In the genomic region with DNA sequence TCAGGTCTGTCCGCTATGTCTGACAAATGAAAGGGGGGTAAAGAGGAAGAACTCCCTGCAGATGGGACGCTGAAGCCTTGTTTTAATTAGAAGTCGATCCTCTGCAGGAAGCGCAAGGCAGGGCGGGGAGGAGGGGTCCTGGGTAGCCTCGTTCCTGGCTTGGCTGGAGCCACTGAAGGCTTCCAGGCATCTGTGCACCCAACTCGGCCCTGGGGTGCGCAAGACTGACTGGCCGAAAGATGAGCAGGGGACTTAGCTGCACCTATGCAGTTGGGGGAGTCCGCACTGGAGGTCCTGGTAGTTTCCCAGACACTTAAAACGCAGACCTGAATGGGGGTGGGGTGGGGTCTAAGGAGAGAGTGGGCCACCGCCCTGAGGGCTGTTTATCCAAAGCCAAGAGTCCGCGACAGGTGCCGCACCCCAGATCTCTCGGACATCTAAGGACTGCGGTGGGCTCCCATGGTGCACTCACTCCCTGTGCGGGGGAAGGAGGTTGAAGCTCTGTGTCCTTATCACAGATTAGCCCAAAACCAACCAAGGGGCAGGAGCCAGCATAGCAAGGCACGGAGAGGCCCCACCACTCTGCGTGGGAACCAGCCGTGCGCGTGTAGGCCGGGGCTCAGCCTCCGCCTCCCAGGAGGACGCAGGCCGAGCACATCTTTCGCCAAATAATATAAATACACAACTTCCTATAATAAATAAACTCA, we compare ENCODE assay signal across 8 mouse cellular contexts. TPM values are rescaled to one million over a fixed set of nuclear protein-coding genes. Genes with fewer than 3 reads are reported as not detected.
DNase-seq lines count a peak whose midpoint lies in the region; ATAC-seq and TF ChIP-seq lines count a peak whose summit lies in the region.
"Had no signal": no experiment of that assay in that cellular context is flagged by ENCODE, and none has a peak within 500 bp of the region (broad histone marks: within the 10 kb centered on the region; RNA-seq: fewer than 3 reads in every experiment).

No protein-coding gene starts in this region.

- under 1% methylated on average over 28 of the region's 28 CpGs for WGBS in lung, postnatal 0 days
- WGBS in forebrain, embryonic 10.5 days, result under 1% methylated on average over 28 of the region's 28 CpGs
- under 1% methylated on average over 27 of the region's 28 CpGs for WGBS in limb, embryonic 14.5 days
- under 1% methylated on average over 28 of the region's 28 CpGs for WGBS in stomach, embryonic 16.5 days

- peaks cover 6% of the 10 kb centered on the region; the same call in 1 of the 2 replicates for H3K4me1 ChIP-seq in lung, postnatal 0 days (ENCODE audit: insufficient read depth, low read depth, low read length)
- peaks cover 88% of the 10 kb centered on the region for H3K4me1 ChIP-seq in forebrain, embryonic 10.5 days
- H3K4me1 ChIP-seq in limb, embryonic 14.5 days (ENCODE audit: control insufficient read depth, insufficient read depth, low read length), result peaks cover 43% of the 10 kb centered on the region
- H3K4me1 ChIP-seq in stomach, embryonic 16.5 days (ENCODE audit: control insufficient read depth, insufficient read depth, low read length), result peaks cover 30% of the 10 kb centered on the region

- H3K9me3 ChIP-seq in lung, postnatal 0 days (ENCODE audit: low read length), result no peaks in the 10 kb centered on the region
- H3K9me3 ChIP-seq in forebrain, embryonic 10.5 days, result no peaks in the 10 kb centered on the region
- no peaks in the 10 kb centered on the region for H3K9me3 ChIP-seq in limb, embryonic 14.5 days (ENCODE audit: control insufficient read depth, low read length)
- no peaks in the 10 kb centered on the region for H3K9me3 ChIP-seq in stomach, embryonic 16.5 days (replicated peaks; ENCODE audit: control insufficient read depth, low read length)

- H3K27me3 ChIP-seq in lung, postnatal 0 days (replicated peaks; ENCODE audit: insufficient read depth, low read length), result peaks cover 38% of the 10 kb centered on the region
- H3K27me3 ChIP-seq in forebrain, embryonic 10.5 days (ENCODE audit: poor library complexity, severe bottlenecking), result peaks cover 95% of the 10 kb centered on the region
- H3K27me3 ChIP-seq in limb, embryonic 14.5 days (ENCODE audit: control insufficient read depth, insufficient read depth, low read length), result peaks cover 17% of the 10 kb centered on the region; the same call in 1 of the 2 replicates
- H3K27me3 ChIP-seq in stomach, embryonic 16.5 days (ENCODE audit: control insufficient read depth, insufficient read depth, low read length), result peaks cover 47% of the 10 kb centered on the region

- DNase-seq in lung, postnatal 0 days (ENCODE audit: low spot score), result no peak
- DNase-seq in lung, postnatal 14 days, result no peak
- DNase-seq in forebrain, embryonic 10.5 days (ENCODE audit: extremely low spot score, low spot score), result peak; percentile 58
- DNase-seq in limb, embryonic 14.5 days (ENCODE audit: low spot score), result no peak
- DNase-seq in cerebellum, postnatal 36 days, result no peak
- no peak for DNase-seq in layer of hippocampus, adult 8-10 months (ENCODE audit: low spot score in 2 of 2)

- ATAC-seq in lung, postnatal 0 days, result peak; percentile 37
- no peak for ATAC-seq in limb, embryonic 14.5 days (ENCODE audit: low FRiP score, low read depth)
- ATAC-seq in stomach, embryonic 16.5 days (ENCODE audit: insufficient read depth, low FRiP score), result no peak

- no peak overlapping the region for H3K27ac ChIP-seq in lung, postnatal 0 days (ENCODE audit: low read length)
- H3K27ac ChIP-seq in forebrain, embryonic 10.5 days, result peak overlapping the region; percentile 91
- peak overlapping the region; percentile 43; the same call in 1 of the 2 replicates for H3K27ac ChIP-seq in limb, embryonic 14.5 days (replicated peaks; ENCODE audit: low read depth, low read length)
- H3K27ac ChIP-seq in stomach, embryonic 16.5 days (ENCODE audit: low read length), result 0 out of 2 replicates have a peak overlapping the region, but pooled peaks have one; percentile 55

- TF ChIP-seq POLR2A in limb, embryonic 14.5 days (IDR thresholded peaks at IDR 0.05; ENCODE audit: borderline replicate concordance, extremely low read depth, insufficient read depth, insufficient read length), result no peak

- H3K4me3 ChIP-seq in lung, postnatal 0 days (ENCODE audit: low read depth, low read length), result peak overlapping the region; percentile 55
- peak overlapping the region; percentile 76 for H3K4me3 ChIP-seq in forebrain, embryonic 10.5 days
- peak overlapping the region; percentile 72 for H3K4me3 ChIP-seq in limb, embryonic 14.5 days (replicated peaks; ENCODE audit: low read length)
- peak overlapping the region; percentile 69 for H3K4me3 ChIP-seq in stomach, embryonic 16.5 days (replicated peaks; ENCODE audit: low read length)
- H3K4me3 ChIP-seq: myocyte had no signal

- peak overlapping the region; percentile 97 for H3K4me2 ChIP-seq in lung, postnatal 0 days (replicated peaks; ENCODE audit: low read depth, low read length)
- H3K4me2 ChIP-seq in limb, embryonic 14.5 days (replicated peaks; ENCODE audit: low read depth, low read length, severe bottlenecking), result peak overlapping the region; percentile 93
- H3K4me2 ChIP-seq in stomach, embryonic 16.5 days (ENCODE audit: low read depth, low read length), result peak overlapping the region; percentile 94

- no peaks in the 10 kb centered on the region for H3K36me3 ChIP-seq in lung, postnatal 0 days (ENCODE audit: insufficient read depth, low read length)
- H3K36me3 ChIP-seq in forebrain, embryonic 10.5 days (replicated peaks), result no peaks in the 10 kb centered on the region
- H3K36me3 ChIP-seq in limb, embryonic 14.5 days (ENCODE audit: control insufficient read depth, insufficient read depth, low read length), result no peaks in the 10 kb centered on the region
- H3K36me3 ChIP-seq in stomach, embryonic 16.5 days (ENCODE audit: control insufficient read depth, insufficient read depth, low read length), result no peaks in the 10 kb centered on the region

- TF ChIP-seq EP300 in lung, postnatal 0 days (IDR thresholded peaks at IDR 0.05), result no peak

- no peak overlapping the region for H3K9ac ChIP-seq in lung, postnatal 0 days (replicated peaks; ENCODE audit: low read depth)
- H3K9ac ChIP-seq in limb, embryonic 14.5 days (ENCODE audit: low read depth, low read length, severe bottlenecking), result peak overlapping the region; percentile 76
- peak overlapping the region; percentile 78 for H3K9ac ChIP-seq in stomach, embryonic 16.5 days (ENCODE audit: low read length)

- TF ChIP-seq CTCF in lung, postnatal 0 days (IDR thresholded peaks at IDR 0.05), result no peak

RNA-seq across cellular contexts. Expression of gene Fzd10, which starts 1.1 kb away (rescaled TPM):
- 0.29 and 0.35 TPM in 2 replicates for polyA plus RNA-seq in lung, postnatal 0 days (2015; fragmentation: Nextera tagmentation; extraction: Ambion mirVana)
- polyA plus RNA-seq in forebrain, embryonic 10.5 days (2016; fragmentation: Nextera tagmentation; extraction: Ambion mirVana), result 3.0 and 3.5 TPM in 2 replicates
- polyA plus RNA-seq in limb, embryonic 14.5 days (2012; rRNA removed), result 23.1 and 26.3 TPM in 2 replicates
- polyA plus RNA-seq in limb, embryonic 14.5 days (2014; fragmentation: Nextera tagmentation; extraction: Ambion mirVana), result 11.3 and 12.5 TPM in 2 replicates
- polyA plus RNA-seq in stomach, embryonic 16.5 days (2015; fragmentation: Nextera tagmentation; extraction: Ambion mirVana), result 1.4 and 1.5 TPM in 2 replicates
- total RNA-seq in layer of hippocampus, adult 8-10 months (2022), result under 1 TPM; 0.47 to 0.86 (median 0.67) TPM
- polyA plus RNA-seq: myocyte had no signal
